Mouse (Mus musculus) liver, adult (tissue): ENCODE measurements around the gene Gast.

Experiments used
- GATA4 ChIP-seq: IDR thresholded peaks from 2 replicates; pipeline ENCODE4 v1.6.1; 2014; ENCODE audit warnings: mild to moderate bottlenecking, low read length; ENCODE audit not compliant: insufficient replicate concordance

Gene Gast

DNA sequence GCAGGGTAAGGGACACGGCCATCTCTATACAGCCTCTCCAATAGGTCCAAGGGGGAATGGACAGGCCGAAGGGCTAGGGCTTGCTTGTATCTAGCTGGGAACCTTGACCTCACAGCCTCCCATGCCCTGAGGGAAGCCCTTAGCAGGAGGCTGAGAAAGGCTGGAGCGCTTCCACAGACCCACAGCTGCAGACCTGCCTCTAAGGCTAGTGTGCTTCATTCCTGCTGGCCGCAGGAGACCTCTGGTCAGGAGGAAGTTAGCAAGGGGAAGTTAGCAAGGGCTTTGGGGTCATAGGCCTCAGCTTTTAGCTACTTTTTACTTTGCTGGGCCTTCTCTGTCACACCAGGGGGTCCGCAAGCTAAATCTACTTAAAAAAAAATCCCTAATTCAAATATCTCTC is 44.2 kb downstream of the Gast start:
- TF ChIP-seq GATA4 = no peak

DNA sequence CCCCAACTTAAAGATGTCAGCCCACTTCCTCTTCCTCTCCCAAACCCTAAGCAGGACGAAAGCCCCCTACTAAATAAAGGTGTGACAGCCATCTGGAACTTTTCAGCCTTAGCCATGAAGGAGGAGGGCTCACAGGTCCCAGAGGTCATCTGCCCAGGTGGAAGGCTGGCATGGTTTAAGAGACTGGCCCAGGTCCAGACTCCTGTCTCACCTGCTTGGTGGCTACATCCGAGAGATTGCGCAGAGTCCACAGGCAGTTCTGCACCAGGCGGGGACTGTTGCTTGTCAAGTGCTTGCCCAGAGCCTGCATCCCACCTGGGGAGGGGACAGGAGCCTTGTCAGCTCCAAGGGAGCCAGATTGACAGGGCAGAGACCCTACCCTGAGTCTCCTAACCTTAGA is 45.1 kb downstream of the Gast start:
- no peak for TF ChIP-seq GATA4

DNA sequence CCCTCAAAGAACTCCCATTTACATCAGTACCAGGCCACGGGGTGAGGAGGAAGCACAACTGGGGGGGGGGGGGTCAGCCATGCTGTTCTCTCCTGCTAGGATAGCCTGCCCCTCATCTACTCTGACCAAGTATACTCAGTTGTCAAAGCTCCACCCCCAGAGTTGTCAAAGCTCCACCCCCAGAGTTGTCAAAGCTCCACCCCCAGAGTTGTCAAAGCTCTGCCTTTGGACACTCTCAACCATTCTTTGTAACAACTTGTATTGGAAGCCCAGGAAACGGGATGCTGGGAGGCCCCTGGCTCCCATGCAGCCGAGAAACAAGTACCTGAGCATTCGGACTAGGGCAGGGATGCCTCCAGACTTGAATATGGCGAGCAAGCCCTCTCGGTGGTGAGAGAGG is 48.5 kb downstream of the Gast start:
- no peak for TF ChIP-seq GATA4

DNA sequence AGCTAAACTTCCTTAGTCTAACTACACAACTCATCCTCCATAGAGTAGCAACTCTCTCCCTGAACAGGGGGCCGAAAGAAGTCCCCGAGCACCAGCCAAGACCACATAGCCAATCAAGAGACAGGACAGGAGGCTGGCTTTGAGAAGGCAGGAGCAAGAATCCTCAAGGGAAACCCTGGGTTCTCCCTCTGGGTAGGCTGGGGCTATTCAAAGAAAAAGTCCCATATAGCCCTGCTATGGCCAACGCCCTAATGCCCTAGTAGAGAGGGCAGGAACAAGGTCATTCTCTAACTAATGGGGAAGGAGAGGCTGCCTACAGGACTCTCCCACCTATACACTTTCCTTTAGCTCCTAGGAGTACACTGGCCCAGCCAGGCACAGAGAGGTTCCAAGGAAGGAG is 50.8 kb downstream of the Gast start:
- TF ChIP-seq GATA4 = no peak

DNA sequence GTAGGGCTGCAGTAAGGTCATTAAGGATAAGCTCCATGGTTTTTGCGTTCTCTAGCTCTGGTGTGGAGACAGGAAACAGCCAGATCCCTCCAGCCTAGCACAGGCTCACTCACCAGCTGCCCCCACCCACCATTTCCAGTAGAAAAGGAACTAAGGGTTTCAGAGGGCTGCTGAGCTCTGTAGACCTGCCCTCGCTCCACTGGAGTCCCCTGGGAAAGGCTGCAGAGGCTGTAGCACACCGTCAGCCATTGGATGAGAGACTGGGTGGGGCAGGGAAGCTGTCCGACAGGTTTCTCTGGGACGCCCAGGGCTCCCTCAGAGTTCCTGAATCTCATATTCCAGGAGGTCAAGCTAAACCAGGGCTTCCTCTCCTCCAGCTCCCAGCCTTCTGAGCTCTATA is 52.4 kb downstream of the Gast start:
- TF ChIP-seq GATA4 = no peak
